Mouse (Mus musculus) bone marrow, adult 2 months (tissue): Measurements from ENCODE around the gene Fzd2. TPM values are rescaled to one million over a fixed set of nuclear protein-coding genes. Genes with fewer than 3 reads are reported as not detected.
A peak's percentile ranks its signal among the peaks of the same experiment; 100 is the strongest.

ENCODE experiments used
- H3K27ac ChIP-seq: fragments of 200-500 bp; 2 replicates; pipeline ENCODE4 v1.5.1; 2012; ENCODE audit warnings: low read depth, mild to moderate bottlenecking, control low read depth, inconsistent platforms, low read length; ENCODE audit not compliant: control insufficient read depth, poor library complexity, insufficient read depth
- H3K4me1 ChIP-seq: fragments of 200-500 bp; 2 replicates; pipeline ENCODE4 v1.6.1; 2011; ENCODE audit warnings: low read length; ENCODE audit not compliant: control insufficient read depth, insufficient read depth
- H3K4me3 ChIP-seq: fragments of 200-500 bp; replicated peaks from 2 replicates; pipeline ENCODE3; 2011; ENCODE audit warnings: mild to moderate bottlenecking, low read depth, low read length, control low read depth; ENCODE audit not compliant: control insufficient read depth
- CTCF ChIP-seq: fragments of 200-500 bp; IDR thresholded peaks from 2 replicates; pipeline ENCODE4 v1.5.1; 2011; ENCODE audit warnings: low read length, control low read depth; ENCODE audit not compliant: control insufficient read depth, insufficient read depth
- POLR2A ChIP-seq: fragments of 200-500 bp; IDR thresholded peaks from 2 replicates; pipeline ENCODE4 v1.6.1; 2011; ENCODE audit warnings: low read depth, mild to moderate bottlenecking, control low read depth, low read length, borderline replicate concordance; ENCODE audit not compliant: control insufficient read depth
- WGBS: fragments of 180-500 bp; shearing (Covaris S2); methylation state at CpG from one replicate; pipeline ENCODE4 v1.1.7; 2018; 5-methylcytosine and 5-hydroxymethylcytosine counted together
- polyA plus RNA-seq: library from polyadenylated mRNA; stranded (reverse); fragments of >200 nt; gene quantifications from 2 replicates; pipeline ENCODE4 v1.2.4, GENCODE M21; 2011; ENCODE audit warnings: low replicate concordance; ENCODE audit not compliant: missing spikeins, insufficient read depth, insufficient read length

Fzd2 gene
- polyA plus RNA-seq, 1 experiment, result 0.42 TPM

- no peak overlapping the region for H3K4me3 ChIP-seq
- H3K4me1 ChIP-seq, result no peaks in the 10 kb centered on the region
- H3K27ac ChIP-seq, result no peak overlapping the region
- WGBS, result 8% methylated on average over 27 of the region's 27 CpGs
- peak; percentile 85 for TF ChIP-seq CTCF
- TF ChIP-seq POLR2A, result no peak
These were observed 25.7 kb upstream of the Fzd2 start for GRCm38 (mm10) chr11:102578341-102579118.

GRCm38 (mm10) chr11:102579165-102580033 is 24.8 kb upstream of the Fzd2 start, which contains the start of gene Gm11627:
Gm11627 (minus strand) TSS chr11:102579461.
- Histone ChIP-seq H3K27ac (no peak within 1 kb of the TSS), H3K4me3 (no peak within 1 kb of the TSS), H3K4me1 (no peaks in the 10 kb centered on the region)
- WGBS, result 34% methylated on average over 23 of the region's 23 CpGs
- TF ChIP-seq CTCF (no peak), POLR2A (no peak)

- Histone ChIP-seq H3K27ac (no peak overlapping the region), H3K4me1 (no peaks in the 10 kb centered on the region), H3K4me3 (no peak overlapping the region)
- TF ChIP-seq CTCF (no peak), POLR2A (no peak)
- WGBS, result 80% methylated on average over 3 of the region's 3 CpGs
These were observed 24.2 kb upstream of the Fzd2 start for GRCm38 (mm10) chr11:102580034-102580330.

GRCm38 (mm10) chr11:102581281-102582015 is 22.7 kb upstream of the Fzd2 start:
- Histone ChIP-seq H3K4me1 (no peaks in the 10 kb centered on the region), H3K27ac (no peak overlapping the region), H3K4me3 (no peak overlapping the region)
- 50% methylated on average over 11 of the region's 11 CpGs for WGBS
- TF ChIP-seq CTCF (no peak), POLR2A (no peak)

- 67% methylated on average over 13 of the region's 13 CpGs for WGBS
- Histone ChIP-seq H3K27ac (no peak overlapping the region), H3K4me1 (no peaks in the 10 kb centered on the region), H3K4me3 (no peak overlapping the region)
- no peak for TF ChIP-seq CTCF
- no peak for TF ChIP-seq POLR2A
These were observed 22.1 kb upstream of the Fzd2 start for GRCm38 (mm10) chr11:102582016-102582610.

GRCm38 (mm10) chr11:102582736-102583135 is 21.5 kb upstream of the Fzd2 start:
- no peaks in the 10 kb centered on the region for H3K4me1 ChIP-seq
- TF ChIP-seq CTCF, result no peak
- no peak for TF ChIP-seq POLR2A
- no peak overlapping the region for H3K4me3 ChIP-seq
- H3K27ac ChIP-seq, result no peak overlapping the region
- WGBS, result 62% methylated on average over 5 of the region's 5 CpGs

GRCm38 (mm10) chr11:102586445-102587130 is 17.6 kb upstream of the Fzd2 start:
- H3K27ac ChIP-seq, result no peak overlapping the region
- WGBS, result 86% methylated on average over 4 of the region's 4 CpGs
- H3K4me3 ChIP-seq, result no peak overlapping the region
- H3K4me1 ChIP-seq, result no peaks in the 10 kb centered on the region
- TF ChIP-seq CTCF (no peak), POLR2A (no peak)
